Mouse (Mus musculus): Measurements from ENCODE around the gene Bms1. TPM values are rescaled to one million over a fixed set of nuclear protein-coding genes. Genes with fewer than 3 reads are reported as not detected.

Bms1 gene
- 10 to 100 TPM; 24.9 to 26.3 TPM for total RNA-seq (2021)
- long read RNA-seq, experiment 1, full-length matches to known transcripts = 34 of 50 reads
- long read RNA-seq, experiment 1, partial matches to known transcripts = 9 of 50 reads
- long read RNA-seq, experiment 1, other reads (novel, unspliced or antisense) = 7 of 50 reads
- long read RNA-seq, experiment 2, full-length matches to known transcripts = 32 of 45 reads
- long read RNA-seq, experiment 2, partial matches to known transcripts = 10 of 45 reads
- long read RNA-seq, experiment 2, other reads (novel, unspliced or antisense) = 3 of 45 reads

DNA sequence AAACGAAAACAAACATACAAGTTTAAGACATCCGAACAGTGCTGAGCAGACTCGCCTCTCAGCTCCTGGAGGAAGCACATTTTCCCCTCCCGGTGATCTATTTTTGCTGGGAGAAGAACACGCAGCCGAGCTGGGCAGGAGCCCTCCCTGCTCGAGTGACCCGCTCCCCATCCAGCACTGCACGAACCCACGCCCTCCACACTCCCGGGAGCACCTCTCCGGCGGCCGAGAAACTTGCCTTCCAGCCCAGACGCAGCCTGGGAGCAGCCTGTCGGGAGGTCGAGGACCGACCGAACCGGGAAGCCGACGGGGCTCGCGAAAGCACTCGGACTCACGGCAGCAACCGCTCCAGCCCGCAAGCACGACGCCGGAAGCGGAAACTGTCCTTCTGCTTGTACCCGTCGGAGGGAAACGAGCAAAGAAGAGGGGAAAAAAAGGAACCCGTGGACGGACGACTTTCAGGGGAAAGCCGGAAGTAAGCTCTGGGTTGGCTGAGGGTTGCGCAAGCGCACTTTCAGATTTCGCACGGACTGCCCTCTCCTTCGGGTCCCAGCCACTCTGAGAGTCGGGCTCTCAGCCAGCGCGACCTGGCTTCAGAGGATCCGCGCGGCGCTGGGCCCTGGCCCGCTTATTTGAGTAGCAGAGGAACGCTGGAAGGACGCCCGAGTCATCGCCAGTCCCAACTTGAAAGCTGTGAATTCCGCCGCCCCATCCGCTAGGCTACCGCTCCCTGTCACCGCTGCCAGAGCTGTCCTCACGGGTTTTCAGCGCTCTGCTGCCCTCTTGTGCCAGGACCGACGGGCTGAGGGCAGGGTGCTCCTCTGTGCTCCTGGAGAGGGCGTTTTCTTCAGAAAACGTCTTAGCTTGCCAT lies at the start of gene Bms1:
Gene Bms1 (minus strand): TSS at position 425 of the 871 bp plus-strand sequence.
- peak; percentile 96 for DNase-seq (ENCODE audit: low spot score)

DNA sequence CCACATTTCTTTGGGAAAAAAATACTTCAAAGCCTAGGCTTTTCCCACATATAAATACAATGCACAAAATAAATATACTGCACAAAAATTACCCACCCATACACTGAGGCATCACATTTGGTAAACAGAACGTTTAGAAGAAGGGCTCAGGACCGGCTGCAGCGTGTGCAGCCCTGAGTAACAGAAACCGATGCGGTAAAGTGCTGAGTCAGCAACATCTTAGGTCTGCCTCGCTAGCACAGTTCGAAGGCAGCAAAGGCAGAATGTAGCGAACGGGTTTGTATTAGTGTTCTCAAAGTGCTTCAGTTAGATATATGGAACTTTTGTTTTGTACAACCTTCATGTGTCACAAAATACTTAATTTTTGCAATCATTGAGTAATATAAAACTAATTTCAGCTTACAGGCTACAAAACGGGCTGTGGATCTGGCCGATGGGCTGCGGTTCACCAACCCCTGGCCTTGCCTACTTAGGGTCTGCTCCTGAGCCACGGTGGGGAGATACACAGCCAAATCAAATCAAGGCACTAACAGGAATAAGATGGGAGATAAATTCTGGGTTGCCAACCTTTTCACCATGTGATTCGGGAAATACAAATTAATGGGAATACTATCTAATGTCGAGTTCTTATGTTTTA lies 42.9 kb upstream of the Bms1 start:
- no peak for DNase-seq (ENCODE audit: low spot score)

DNA sequence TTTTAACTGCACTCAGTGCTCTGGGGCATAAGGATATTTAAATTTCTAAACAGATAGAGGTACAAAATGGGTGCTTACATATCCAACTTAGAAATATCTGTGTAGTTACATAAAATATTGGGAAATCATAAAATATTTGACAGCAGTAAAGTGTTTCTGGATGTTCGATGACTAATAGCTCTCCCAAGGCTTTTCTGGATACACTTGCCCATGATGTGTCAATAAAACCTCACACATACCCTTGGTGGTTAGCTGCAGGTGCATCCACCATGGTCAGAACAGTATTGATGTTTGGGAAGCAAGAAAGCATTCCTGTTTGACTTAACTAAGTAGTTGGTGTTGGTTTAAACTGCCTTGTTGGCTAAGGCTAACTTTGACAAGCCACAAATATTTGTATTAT lies 38.5 kb upstream of the Bms1 start:
- no peak for DNase-seq (ENCODE audit: low spot score)

DNA sequence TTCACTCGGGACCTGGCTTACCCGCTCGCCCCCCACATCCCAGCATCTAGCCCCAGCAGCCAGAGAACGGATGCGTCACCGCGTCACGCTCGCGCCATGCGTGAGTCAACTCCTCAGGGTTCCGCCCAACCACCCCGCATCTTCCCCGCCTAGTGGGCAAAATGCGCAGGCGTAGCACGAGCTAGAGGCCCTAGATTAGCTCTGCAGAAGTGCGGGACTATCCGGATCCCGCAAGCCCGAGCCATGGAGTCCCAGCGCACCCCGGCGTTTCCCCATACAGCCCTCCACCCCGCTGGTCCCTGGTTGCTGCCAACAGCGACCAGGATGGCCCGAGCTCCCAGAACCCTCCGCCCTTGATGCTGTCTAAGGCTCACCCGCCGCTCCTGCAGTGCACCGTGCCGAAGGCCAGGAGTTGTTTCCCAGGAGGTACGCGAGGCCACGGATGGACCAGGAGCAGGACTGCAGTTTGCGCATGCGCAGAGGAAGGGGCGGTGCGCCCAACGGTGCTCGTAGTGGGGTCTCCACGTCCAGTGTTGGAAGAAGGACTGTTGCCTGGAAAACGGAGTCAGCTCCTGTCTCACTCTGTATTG lies 35.9 kb upstream of the Bms1 start, which contains the start of gene Zfp248:
Gene Zfp248 (minus strand): TSS at position 487 of the 590 bp plus-strand sequence.
- peak; percentile 84 for DNase-seq (ENCODE audit: low spot score)

DNA sequence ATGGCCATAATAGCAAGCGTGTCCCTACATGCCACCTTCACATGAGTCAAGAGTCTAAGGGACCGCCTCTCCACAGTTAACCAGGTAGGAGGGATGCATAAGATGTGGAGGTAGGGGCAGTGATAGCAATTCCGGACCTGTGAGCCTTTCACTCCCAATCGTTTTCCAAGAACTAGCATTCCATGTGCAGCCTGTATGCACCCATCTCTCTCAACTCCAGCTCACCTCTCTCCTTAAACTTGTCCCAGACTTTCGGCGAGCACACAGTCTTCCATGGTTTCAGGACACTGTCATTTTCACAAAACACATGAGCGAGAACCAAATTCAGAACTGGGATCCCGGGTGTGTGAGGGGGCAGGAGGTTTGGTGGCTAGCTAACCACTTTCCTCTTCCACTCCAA lies 35.2 kb upstream of the Bms1 start:
- DNase-seq (ENCODE audit: low spot score) = no peak

DNA sequence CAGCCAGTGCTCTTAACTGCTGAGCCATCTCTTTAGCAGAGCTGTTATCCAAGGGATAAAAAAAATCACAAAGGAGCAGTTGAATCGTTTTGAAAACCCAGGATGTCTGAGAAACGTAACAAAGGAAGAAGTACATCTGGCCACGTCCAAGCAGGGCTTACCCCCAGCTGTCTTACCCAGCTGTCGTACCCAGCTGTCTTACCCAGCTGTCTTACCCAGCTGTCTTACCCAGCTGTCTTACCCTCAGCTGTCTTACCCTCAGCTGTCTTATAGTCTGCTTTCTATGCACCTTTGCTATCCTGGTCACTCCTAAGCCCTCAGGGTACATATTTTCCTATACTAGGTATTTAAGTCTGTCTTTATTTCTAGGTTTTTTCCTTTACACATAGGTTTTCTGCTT lies 12.2 kb upstream of the Bms1 start:
- no peak for DNase-seq (ENCODE audit: low spot score)

DNA sequence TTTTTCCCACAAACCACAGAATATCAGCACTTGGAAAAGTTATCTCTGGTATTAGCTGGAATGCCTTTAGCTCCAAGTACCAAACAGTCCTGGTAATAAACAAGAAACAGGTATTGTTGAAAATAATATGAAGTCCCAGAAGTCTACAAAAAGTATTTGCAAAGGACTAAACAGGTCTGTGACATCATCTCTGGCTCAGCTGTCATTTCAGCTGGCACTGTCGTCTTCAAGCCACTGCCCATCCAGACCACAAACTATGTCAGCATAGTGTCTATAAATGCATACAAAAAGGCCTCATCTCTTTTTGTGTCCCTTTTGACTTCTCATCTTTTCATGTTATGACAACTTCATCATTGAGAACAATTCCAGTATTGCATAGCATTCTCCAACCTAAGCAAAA lies 7.4 kb upstream of the Bms1 start:
- no peak for DNase-seq (ENCODE audit: low spot score)

DNA sequence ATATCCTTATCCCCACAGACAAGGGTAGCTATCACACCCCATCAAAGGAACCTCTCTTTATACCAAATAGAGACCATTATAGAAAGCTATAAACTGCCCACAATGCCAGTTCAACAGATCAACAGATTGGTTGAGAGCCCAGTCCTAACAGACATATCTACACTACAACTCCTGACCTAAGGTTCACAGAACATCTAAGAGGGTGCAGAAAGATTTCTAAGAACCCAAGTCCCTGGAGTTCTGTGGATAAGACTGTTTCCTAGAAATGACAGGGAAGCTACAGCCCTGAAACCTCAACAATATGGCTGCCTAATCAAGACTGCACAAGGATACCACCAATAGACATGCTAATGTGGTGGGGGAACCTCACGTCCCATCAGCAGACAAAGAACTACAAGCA lies 8.8 kb downstream of the Bms1 start:
- DNase-seq (ENCODE audit: low spot score) = no peak

DNA sequence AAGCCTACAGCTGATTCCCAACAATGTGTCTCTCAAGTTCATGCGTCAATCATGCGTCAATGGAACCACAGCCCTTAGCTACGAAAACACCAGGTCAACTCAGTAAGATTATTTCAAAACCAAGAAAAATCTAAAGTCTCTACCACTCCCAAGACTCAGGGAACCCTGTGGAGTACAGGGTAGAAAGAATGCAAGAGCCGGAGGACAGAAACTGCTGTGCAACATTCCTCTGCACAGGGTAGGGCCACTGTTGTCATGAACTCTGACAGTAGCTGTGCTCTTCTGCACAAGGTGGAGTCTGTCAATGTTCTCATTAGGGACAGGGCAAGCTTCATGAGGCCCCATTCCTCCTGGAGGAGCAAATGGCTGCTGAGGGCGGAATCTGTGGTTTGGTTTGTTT lies 10.8 kb downstream of the Bms1 start:
- no peak for DNase-seq (ENCODE audit: low spot score)

DNA sequence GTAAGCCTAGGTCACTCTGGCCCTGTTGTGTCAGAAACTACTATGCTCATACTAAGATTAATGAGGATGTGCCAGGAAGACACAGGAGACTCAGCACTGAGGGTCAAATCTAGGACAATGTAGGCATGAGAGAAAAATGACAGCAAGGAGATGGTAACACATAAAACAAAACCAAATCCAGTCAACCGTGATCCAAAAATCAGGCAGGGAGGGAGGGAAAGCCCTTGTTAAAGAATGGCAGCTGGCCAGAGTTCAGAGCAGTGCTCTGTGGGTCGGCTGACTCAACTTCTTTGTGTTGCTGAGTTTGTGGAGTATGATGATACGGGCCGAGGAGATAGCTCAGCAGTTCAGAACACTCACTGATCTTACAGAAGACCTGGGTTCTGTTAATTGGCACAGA lies 12.9 kb downstream of the Bms1 start:
- DNase-seq (ENCODE audit: low spot score) = no peak

DNA sequence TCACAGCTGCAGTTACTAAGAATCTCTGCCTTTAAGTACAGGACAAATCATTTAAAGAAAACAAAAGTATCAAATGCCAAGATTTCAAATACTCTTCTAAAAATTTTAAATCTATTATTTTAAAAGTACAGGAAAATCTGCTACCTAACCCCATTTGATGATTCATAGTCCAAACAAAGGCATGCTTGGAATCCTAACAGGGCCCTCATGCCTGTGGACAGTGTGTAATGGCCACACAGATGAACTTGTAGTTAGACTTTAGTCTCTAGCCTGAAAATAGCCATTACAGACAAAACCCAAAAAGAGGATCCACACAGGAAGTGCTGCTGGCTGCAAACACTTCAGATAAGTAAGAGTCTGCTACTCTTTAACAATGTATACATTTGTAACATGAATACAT lies 28.5 kb downstream of the Bms1 start:
- no peak for DNase-seq (ENCODE audit: low spot score)

DNA sequence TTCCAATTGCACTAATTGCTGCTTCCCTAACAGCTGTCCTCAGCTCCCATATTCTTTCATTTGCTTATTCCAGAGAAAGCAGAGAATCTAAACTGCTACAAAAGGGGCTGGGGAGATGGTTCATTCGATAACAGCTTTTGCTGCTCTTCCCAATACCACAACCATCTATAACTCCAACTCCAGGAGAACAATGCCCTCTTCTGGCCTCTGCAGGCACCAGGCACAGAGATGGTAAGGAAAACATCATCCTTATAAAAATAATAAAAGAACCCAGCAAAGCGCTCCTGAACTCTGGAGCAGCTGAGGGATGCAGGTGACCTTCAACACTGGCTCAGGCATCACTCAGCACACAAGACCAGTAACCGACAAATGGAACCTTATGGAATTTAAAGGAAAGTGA lies 33.3 kb downstream of the Bms1 start:
- DNase-seq (ENCODE audit: low spot score) = no peak

DNA sequence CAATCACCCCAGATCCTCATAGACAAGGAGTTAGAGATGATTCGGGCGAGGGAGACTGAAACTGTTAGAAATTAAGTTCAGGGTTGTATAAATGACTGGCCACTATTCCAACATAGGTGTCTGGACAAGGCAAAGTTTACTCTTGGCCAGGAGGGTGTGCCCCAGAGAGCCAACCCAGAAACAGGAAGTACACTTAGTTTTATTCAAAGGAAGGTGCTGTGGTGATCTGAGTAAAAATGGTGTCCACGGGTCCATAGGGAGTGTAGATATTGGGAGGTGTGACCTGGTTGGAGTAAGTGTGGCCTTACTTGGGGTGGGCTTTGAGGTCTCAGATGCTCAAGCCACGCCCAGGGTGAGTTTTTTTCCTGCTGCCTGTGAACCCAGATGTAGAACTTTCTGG lies 38.0 kb downstream of the Bms1 start:
- no peak for DNase-seq (ENCODE audit: low spot score)

DNA sequence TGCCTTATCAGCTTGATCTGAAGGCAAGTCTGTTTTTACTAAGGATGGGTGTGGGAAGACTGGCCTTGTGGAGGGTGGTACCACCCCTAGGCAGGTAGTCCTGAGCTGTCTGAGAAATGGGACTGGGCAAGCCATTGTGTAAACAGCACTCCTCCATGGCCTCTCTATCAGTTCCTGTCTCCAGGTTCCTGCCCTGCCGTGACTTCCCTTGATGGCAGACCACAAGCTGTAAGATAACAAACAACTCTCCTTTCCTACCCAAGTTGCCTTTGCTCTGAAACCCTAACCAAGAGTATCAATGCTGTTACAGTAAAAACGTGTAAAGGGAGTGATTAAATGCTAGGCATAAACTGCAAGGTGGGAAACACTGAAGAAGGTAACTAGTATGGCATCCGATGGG lies 38.6 kb downstream of the Bms1 start:
- DNase-seq (ENCODE audit: low spot score) = no peak

DNA sequence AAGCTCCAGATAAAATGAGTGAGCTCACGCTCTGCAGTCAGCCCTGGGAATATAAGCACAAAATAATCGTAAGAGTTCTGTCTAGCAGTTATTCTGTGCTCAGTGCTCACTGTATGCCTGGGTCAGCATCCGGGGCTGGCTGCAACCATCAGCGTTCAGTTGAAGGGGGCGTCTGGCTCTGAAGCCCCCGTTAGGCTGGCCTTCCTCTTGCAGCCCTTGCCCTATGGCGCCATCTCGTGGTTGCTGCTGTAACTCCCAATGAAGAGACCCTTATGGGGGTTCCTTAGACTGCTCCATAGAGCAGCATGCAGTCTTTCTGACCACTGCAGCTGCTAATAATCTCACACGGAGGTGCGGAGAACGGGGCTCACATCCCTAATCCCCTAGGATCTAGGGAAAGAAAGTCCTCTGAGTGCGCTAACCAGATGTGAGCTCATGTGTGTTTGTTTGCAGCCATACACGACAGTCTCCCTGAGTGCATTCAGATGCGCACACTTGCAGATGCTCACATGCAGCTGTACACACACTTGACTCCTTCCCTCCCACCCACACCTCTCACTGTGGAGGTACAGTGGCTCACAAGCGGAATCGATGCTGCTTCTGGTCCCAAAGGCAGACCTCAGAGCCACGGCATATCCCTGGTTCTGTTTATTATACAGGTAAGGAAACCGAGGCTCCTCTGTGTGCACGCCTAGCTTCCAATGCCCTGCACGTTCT lies 39.7 kb downstream of the Bms1 start:
- peak; percentile 43 for DNase-seq (ENCODE audit: low spot score)

DNA sequence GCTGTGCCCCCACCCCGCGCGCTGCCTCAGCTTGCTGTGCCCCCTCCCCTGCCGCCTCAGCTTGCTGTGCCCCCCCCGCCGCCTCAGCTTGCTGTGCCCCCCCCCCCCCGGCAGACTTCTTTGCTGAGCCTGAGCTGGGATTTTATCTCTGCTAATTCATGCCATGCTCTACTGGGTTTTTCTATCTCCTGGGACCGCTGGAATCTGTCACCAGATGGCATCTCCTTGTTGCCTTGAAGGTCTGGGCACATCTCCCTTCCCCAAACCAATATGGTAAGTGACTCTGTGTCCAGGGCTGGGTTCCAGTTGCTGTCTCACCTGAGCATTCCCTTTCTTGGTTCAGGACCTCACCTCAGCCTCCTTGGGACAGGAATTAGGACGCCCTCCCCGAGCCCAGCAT lies 41.7 kb downstream of the Bms1 start:
- DNase-seq (ENCODE audit: low spot score) = no peak

DNA sequence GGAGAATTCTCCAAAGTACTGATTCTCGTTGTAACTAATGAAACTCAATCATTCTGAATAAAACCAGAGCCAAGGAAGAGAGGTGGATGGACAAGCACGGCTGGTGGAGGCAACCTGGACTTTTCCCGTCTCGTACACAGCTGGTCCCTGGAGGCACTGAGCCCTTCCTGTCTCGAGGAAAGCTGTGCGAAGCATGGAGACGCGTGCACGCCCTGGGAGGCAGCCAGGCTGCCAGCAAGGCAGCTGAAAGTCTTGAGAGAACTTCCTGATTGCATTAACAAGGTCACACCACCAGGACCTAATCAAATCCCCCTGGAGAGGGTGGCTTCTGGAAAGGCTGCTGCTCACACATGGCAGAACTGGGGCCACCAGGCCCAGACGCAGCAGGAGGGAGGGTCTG lies 43.3 kb downstream of the Bms1 start:
- no peak for DNase-seq (ENCODE audit: low spot score)

DNA sequence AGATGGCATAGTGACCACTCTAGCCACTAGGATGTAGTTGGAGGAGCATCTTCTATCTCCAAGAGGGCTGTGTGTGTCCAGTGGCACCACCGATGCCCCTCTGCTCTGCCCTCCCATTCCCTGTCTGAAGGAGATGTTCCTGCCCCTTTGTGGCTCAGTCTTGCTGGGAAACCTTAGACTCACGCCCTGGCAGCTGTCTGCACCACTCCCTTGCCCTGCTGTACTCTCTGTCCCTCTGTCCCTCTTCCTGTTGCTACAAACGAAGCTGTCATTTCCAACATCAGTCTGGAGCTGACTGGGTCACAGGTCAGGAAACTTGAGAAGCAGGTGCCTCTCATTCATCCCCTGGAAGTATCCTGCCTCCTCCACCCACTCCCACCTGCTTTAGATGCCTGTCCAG lies 43.8 kb downstream of the Bms1 start:
- DNase-seq (ENCODE audit: low spot score) = no peak

DNA sequence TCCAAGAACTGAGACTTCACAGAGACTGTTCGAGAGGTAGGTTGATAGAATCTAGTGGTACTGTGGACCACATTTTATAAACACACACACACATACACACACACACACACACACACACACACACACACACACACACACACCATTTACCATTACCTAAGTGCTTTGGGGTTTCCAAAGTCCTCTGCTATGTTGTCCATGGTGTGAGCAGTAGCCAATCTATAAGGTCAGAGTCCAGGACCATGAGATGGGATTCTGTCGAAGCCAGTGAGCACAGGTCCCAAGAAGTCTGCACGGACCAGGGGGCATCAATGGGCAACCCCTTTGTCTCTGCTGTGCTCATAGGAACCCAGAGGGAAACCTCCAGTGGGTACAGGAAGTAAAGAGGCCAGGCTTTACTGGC lies 44.2 kb downstream of the Bms1 start:
- DNase-seq (ENCODE audit: low spot score) = no peak

DNA sequence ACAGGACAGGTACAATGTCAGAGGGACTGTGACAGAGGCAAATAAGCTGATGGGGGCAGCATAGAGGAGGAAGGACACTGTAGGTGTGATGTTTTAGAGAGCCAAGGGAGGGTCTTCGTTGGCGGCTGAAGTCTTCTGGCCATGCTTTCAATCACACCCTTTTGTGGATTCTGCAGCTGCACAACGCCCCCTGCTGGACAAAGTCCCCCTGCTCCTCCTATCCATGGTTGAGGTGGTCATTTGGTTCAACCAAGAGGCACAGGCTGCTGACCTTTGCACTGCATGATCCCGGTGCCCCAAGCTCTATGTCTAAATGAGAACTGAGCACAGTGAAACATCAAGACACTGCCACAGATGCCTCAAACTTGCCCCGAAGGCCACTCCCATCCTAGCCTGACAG lies 46.0 kb downstream of the Bms1 start:
- DNase-seq (ENCODE audit: low spot score) = peak; percentile 59

DNA sequence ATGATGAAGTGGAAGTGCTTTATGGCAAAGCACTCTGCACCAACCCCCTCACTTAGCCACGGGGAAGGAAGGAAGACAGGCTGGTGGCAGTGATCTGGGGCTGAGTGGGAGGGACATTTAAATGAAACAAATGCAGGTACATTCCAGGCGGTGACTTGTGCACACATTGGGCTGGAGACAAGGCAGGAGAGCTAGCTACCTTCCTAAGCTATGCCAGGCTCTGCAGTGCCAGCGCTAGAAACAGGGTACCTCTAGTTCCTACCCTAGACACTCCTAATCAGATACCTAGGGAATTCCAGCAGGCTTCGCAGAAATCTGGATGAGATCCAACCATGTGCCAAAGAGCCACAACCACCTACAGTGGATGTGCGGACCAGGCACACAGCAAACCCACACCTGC lies 46.5 kb downstream of the Bms1 start:
- DNase-seq (ENCODE audit: low spot score) = no peak
